Mouse (Mus musculus): ENCODE measurements around the gene Mettl27. TPM values are rescaled to one million over a fixed set of nuclear protein-coding genes. Genes with fewer than 3 reads are reported as not detected.

Mettl27 gene
- polyA plus RNA-seq, 1 experiment from 2014 or later, result 30.3 TPM

DNA sequence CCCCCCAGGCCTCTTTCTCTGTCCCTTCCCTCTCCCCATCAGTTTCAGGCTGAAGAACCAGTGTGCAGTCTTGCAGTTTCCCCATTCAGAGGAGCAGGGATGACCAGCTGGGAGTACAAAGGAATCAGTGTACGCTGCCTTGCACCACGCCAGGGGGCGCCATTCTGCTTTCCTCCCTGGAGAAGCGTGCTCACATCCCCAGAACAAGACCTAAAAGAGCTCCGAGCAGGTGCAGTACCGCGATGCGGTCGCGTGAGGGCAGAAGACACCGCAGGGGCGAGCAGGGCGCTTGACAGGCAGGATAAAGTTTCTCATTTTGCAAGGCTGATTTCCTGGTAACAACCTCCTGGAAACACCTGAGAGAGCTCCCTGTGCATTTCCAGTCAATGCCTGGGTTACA, 25.0 kb upstream of the Mettl27 start:
- WGBS, result under 1% methylated on average over 13 of the region's 13 CpGs
- no peaks in the 10 kb centered on the region for H3K4me1 ChIP-seq (replicated peaks; ENCODE audit: control insufficient read depth, insufficient read depth, low read length)
- H3K36me3 ChIP-seq (ENCODE audit: control insufficient read depth, insufficient read depth), result no peaks in the 10 kb centered on the region
- H3K9me3 ChIP-seq (ENCODE audit: control insufficient read depth), result no peaks in the 10 kb centered on the region
- H3K27ac ChIP-seq (ENCODE audit: low read depth, low read length), result no peak overlapping the region
- H3K4me3 ChIP-seq (ENCODE audit: low read depth, low read length), result no peak overlapping the region
- ATAC-seq, result peak; percentile 82
- TF ChIP-seq CTCF (IDR thresholded peaks at IDR 0.05; ENCODE audit: low read depth), result peak; percentile 99
- no peak overlapping the region for H3K9ac ChIP-seq (ENCODE audit: low read depth, low read length)
- H3K27me3 ChIP-seq (replicated peaks; ENCODE audit: control insufficient read depth, insufficient read depth, low read length), result no peaks in the 10 kb centered on the region
- no peak overlapping the region for H3K4me2 ChIP-seq (replicated peaks; ENCODE audit: low read depth)

DNA sequence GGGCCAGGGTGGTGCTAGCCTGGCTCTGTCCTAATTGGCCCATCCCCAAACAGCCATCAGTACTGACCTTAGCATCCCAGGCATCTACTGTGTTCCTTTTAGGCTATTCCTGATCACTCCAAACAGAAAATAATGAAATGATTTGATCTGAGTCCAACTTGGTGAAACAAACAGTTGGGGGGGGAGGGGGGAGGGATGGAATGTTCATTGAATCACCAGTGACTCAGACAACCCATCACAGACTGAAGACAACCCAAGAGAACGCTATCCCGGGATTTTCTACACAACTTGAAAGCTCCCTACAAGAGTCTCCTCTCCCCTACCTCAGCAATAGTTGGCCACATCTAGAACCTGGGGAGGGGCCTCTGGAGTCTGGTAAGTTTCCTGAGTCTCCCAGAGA, 20.3 kb upstream of the Mettl27 start:
- H3K27me3 ChIP-seq (replicated peaks; ENCODE audit: control insufficient read depth, insufficient read depth, low read length), result 0 out of 2 replicates have a peak, but pooled peaks cover 3% of the 10 kb centered on the region
- no peaks in the 10 kb centered on the region for H3K4me1 ChIP-seq (replicated peaks; ENCODE audit: control insufficient read depth, insufficient read depth, low read length)
- H3K36me3 ChIP-seq (ENCODE audit: control insufficient read depth, insufficient read depth), result no peaks in the 10 kb centered on the region
- TF ChIP-seq CTCF (IDR thresholded peaks at IDR 0.05; ENCODE audit: low read depth), result no peak
- H3K27ac ChIP-seq (ENCODE audit: low read depth, low read length), result no peak overlapping the region
- no peak overlapping the region for H3K4me2 ChIP-seq (replicated peaks; ENCODE audit: low read depth)
- no peak overlapping the region for H3K4me3 ChIP-seq (ENCODE audit: low read depth, low read length)
- H3K9ac ChIP-seq (ENCODE audit: low read depth, low read length), result no peak overlapping the region
- WGBS, result 81% methylated on average over 2 of the region's 2 CpGs
- no peak for ATAC-seq
- H3K9me3 ChIP-seq (ENCODE audit: control insufficient read depth), result no peaks in the 10 kb centered on the region

GRCm38 (mm10) chr5:134913352-134913751, 18.8 kb upstream of the Mettl27 start:
- TF ChIP-seq CTCF (IDR thresholded peaks at IDR 0.05; ENCODE audit: low read depth), result no peak
- no peaks in the 10 kb centered on the region for H3K9me3 ChIP-seq (ENCODE audit: control insufficient read depth)
- H3K36me3 ChIP-seq (ENCODE audit: control insufficient read depth, insufficient read depth), result no peaks in the 10 kb centered on the region
- H3K4me1 ChIP-seq (replicated peaks; ENCODE audit: control insufficient read depth, insufficient read depth, low read length), result no peaks in the 10 kb centered on the region
- H3K4me3 ChIP-seq (ENCODE audit: low read depth, low read length), result no peak overlapping the region
- no peak for ATAC-seq
- H3K27me3 ChIP-seq (replicated peaks; ENCODE audit: control insufficient read depth, insufficient read depth, low read length), result 0 out of 2 replicates have a peak, but pooled peaks cover 3% of the 10 kb centered on the region
- no peak overlapping the region for H3K4me2 ChIP-seq (replicated peaks; ENCODE audit: low read depth)
- 72% methylated on average over 3 of the region's 3 CpGs for WGBS
- H3K27ac ChIP-seq (ENCODE audit: low read depth, low read length), result no peak overlapping the region
- H3K9ac ChIP-seq (ENCODE audit: low read depth, low read length), result no peak overlapping the region

- no peak overlapping the region for H3K27ac ChIP-seq (ENCODE audit: low read depth, low read length)
- H3K9me3 ChIP-seq (ENCODE audit: control insufficient read depth), result no peaks in the 10 kb centered on the region
- H3K9ac ChIP-seq (ENCODE audit: low read depth, low read length), result no peak overlapping the region
- H3K4me1 ChIP-seq (replicated peaks; ENCODE audit: control insufficient read depth, insufficient read depth, low read length), result no peaks in the 10 kb centered on the region
- 62% methylated on average over 4 of the region's 4 CpGs for WGBS
- H3K36me3 ChIP-seq (ENCODE audit: control insufficient read depth, insufficient read depth), result no peaks in the 10 kb centered on the region
- no peak overlapping the region for H3K4me3 ChIP-seq (ENCODE audit: low read depth, low read length)
- TF ChIP-seq CTCF (IDR thresholded peaks at IDR 0.05; ENCODE audit: low read depth), result no peak
- H3K4me2 ChIP-seq (replicated peaks; ENCODE audit: low read depth), result no peak overlapping the region
- ATAC-seq, result no peak
- H3K27me3 ChIP-seq (replicated peaks; ENCODE audit: control insufficient read depth, insufficient read depth, low read length), result 0 out of 2 replicates have a peak, but pooled peaks cover 3% of the 10 kb centered on the region
Measured at GRCm38 (mm10) chr5:134913753-134914152, 18.4 kb upstream of the Mettl27 start.

DNA sequence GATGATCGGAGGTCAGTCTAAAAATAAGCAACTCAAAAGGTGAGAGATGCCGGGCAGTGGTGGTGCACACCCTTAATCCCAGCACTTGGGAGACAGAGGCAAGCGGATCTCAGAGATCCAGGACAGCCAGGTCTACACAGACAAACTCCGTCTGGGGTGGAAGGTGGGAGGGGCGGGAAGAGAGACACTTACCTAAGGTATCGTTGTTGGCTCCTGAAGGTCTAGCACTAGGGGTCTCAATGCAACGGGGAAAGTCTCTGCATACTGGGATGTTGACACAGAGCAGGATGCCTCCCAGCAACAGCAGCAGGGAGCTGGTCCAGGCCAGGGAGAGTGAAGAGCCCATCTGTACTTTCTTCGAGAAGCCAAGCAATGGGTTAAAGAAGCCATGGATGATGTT, 17.7 kb upstream of the Mettl27 start:
- 76% methylated on average over 8 of the region's 8 CpGs for WGBS
- 0 out of 2 replicates have a peak, but pooled peaks cover 3% of the 10 kb centered on the region for H3K27me3 ChIP-seq (replicated peaks; ENCODE audit: control insufficient read depth, insufficient read depth, low read length)
- H3K4me2 ChIP-seq (replicated peaks; ENCODE audit: low read depth), result no peak overlapping the region
- H3K9ac ChIP-seq (ENCODE audit: low read depth, low read length), result no peak overlapping the region
- no peaks in the 10 kb centered on the region for H3K4me1 ChIP-seq (replicated peaks; ENCODE audit: control insufficient read depth, insufficient read depth, low read length)
- no peak overlapping the region for H3K27ac ChIP-seq (ENCODE audit: low read depth, low read length)
- ATAC-seq, result no peak
- no peaks in the 10 kb centered on the region for H3K36me3 ChIP-seq (ENCODE audit: control insufficient read depth, insufficient read depth)
- H3K4me3 ChIP-seq (ENCODE audit: low read depth, low read length), result no peak overlapping the region
- no peaks in the 10 kb centered on the region for H3K9me3 ChIP-seq (ENCODE audit: control insufficient read depth)
- TF ChIP-seq CTCF (IDR thresholded peaks at IDR 0.05; ENCODE audit: low read depth), result no peak

DNA sequence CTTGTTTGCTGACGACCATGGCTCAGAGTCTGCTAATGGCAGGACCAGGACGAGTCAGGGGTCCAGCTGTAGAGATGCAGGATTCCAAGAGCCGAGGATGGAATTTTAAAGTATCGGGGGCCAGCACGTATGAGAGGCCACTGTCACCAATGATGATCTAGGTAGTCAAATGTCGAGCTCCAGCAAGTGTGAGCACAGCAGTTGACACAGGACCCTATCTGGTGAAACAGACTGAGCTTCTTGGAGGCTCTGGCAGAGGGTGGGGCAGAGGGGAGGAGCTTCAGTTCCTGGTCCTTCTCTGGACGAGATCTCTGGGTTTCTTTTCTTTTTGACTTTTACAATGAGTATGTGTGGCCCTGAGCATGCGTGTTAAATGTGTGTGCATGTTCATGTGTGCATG, 16.9 kb upstream of the Mettl27 start, which contains the start of gene Cldn13:
Gene Cldn13 (minus strand): TSS at position 216 of the 400 bp plus-strand sequence.
- H3K27ac ChIP-seq (ENCODE audit: low read depth, low read length), result no peak within 1 kb of the TSS
- 79% methylated on average over 8 of the region's 8 CpGs for WGBS
- H3K9ac ChIP-seq (ENCODE audit: low read depth, low read length), result no peak within 1 kb of the TSS
- H3K4me3 ChIP-seq (ENCODE audit: low read depth, low read length), result no peak within 1 kb of the TSS
- 0 out of 2 replicates have a peak, but pooled peaks cover 3% of the 10 kb centered on the region for H3K27me3 ChIP-seq (replicated peaks; ENCODE audit: control insufficient read depth, insufficient read depth, low read length)
- no peaks in the 10 kb centered on the region for H3K9me3 ChIP-seq (ENCODE audit: control insufficient read depth)
- H3K4me1 ChIP-seq (replicated peaks; ENCODE audit: control insufficient read depth, insufficient read depth, low read length), result no peaks in the 10 kb centered on the region
- ATAC-seq, result no peak
- no peak for TF ChIP-seq CTCF (IDR thresholded peaks at IDR 0.05; ENCODE audit: low read depth)
- no peaks in the 10 kb centered on the region for H3K36me3 ChIP-seq (ENCODE audit: control insufficient read depth, insufficient read depth)
- no peak within 1 kb of the TSS for H3K4me2 ChIP-seq (replicated peaks; ENCODE audit: low read depth)
